21 mouse cellular contexts compared by ENCODE assay signal in genomic region chr9:23457186-23457585, GRCm38 (mm10).
A peak's percentile ranks its signal among the peaks of the same experiment; 100 is the strongest.
DNase-seq lines count a peak whose midpoint lies in the region; ATAC-seq and TF ChIP-seq lines count a peak whose summit lies in the region.
"Had no signal": no experiment of that assay in that cellular context is flagged by ENCODE, and none has a peak within 500 bp of the region (broad histone marks: within the 10 kb centered on the region; RNA-seq: fewer than 3 reads in every experiment).

No protein-coding gene starts in this region.

- H3ac ChIP-seq in myocyte (ENCODE audit: control insufficient read depth, insufficient read length), result no peak overlapping the region

- peak; percentile 60 for ATAC-seq in common myeloid progenitor, adult 5-6 weeks (replicated peaks; ENCODE audit: low read depth, poor library complexity, severe bottlenecking)
- ATAC-seq in granulocyte monocyte progenitor cell, adult 5-6 weeks (replicated peaks; ENCODE audit: poor library complexity, severe bottlenecking), result peak; percentile 93
- no peak for ATAC-seq in megakaryocyte, adult 5-6 weeks (ENCODE audit: poor library complexity, severe bottlenecking)
- ATAC-seq: forebrain, embryonic 13.5 days; forebrain, embryonic 15.5 days; forebrain, postnatal 0 days had no signal

- H3K4me2 ChIP-seq in myocyte (ENCODE audit: low read depth), result peak overlapping the region; percentile 12
- H3K4me2 ChIP-seq: embryonic facial prominence, embryonic 13.5 days; embryonic facial prominence, embryonic 15.5 days; forebrain, embryonic 13.5 days; forebrain, embryonic 15.5 days had no signal

- H3K27me3 ChIP-seq in myocyte (ENCODE audit: control insufficient read depth, insufficient read depth, insufficient read length), result no peaks in the 10 kb centered on the region
- H3K27me3 ChIP-seq: embryonic facial prominence, embryonic 15.5 days; forebrain, embryonic 13.5 days; forebrain, embryonic 15.5 days had no signal

- H3K36me3 ChIP-seq in myocyte (ENCODE audit: control insufficient read depth, insufficient read depth), result no peaks in the 10 kb centered on the region
- H3K36me3 ChIP-seq: embryonic facial prominence, embryonic 13.5 days; embryonic facial prominence, embryonic 15.5 days; forebrain, embryonic 15.5 days had no signal

- no peak overlapping the region for H3K4me3 ChIP-seq in myocyte
- H3K4me3 ChIP-seq: embryonic facial prominence, embryonic 13.5 days; embryonic facial prominence, embryonic 15.5 days; forebrain, embryonic 13.5 days; forebrain, embryonic 15.5 days had no signal

- DNase-seq in 3T3-L1 (ENCODE audit: low read depth, low spot score), result peak; percentile 31
- DNase-seq in kidney, adult 9 months, result no peak
- DNase-seq in B cell, adult 2 months, result no peak
- DNase-seq: adrenal gland, adult 2 months; adrenal gland, postnatal 10 days; adrenal gland, postnatal 25 days; cerebellum, adult 11 months; cerebellum, adult 18-20 months; cerebellum, adult 8-10 months; cerebellum, adult 9-11 months; cerebellum, postnatal 25 days; embryo, embryonic 11 days; forebrain, postnatal 0 days had no signal

- H3K79me2 ChIP-seq in myocyte (ENCODE audit: control insufficient read depth, insufficient read depth), result no peaks in the 10 kb centered on the region

- TF ChIP-seq POLR2A in myocyte (IDR thresholded peaks at IDR 0.05; ENCODE audit: insufficient read length, low read depth), result no peak

TF ChIP-seq in myocyte, 11 proteins besides CTCF, POLR2A, EP300 and RAD21:
- TF ChIP-seq CEBPB (IDR thresholded peaks at IDR 0.05; ENCODE audit: insufficient read depth, poor library complexity, severe bottlenecking), result peak; percentile 36; the same call in 1 of the 2 replicates
- no peak for TF ChIP-seq MYOD1 (IDR thresholded peaks at IDR 0.05; ENCODE audit: control insufficient read depth in 1 of 3, insufficient read length in 2 of 3, low read depth in 2 of 3)
- TF ChIP-seq SRF (IDR thresholded peaks at IDR 0.05; ENCODE audit: control insufficient read depth, insufficient read length, low read depth), result no peak
